Mouse (Mus musculus) heart, postnatal 36 days (tissue): ENCODE measurements around the gene Ceacam20. TPM values are rescaled to one million over a fixed set of nuclear protein-coding genes. Genes with fewer than 3 reads are reported as not detected.
"Not testable (repeated sequence)": the region's sequence is repeated elsewhere in the genome, so short reads cannot be mapped to it uniquely, and the experiment has no call there.

Experiments
- DNase-seq, 2 experiments: peaks; one replicate each; pipeline ENCODE4 v3.0.0; 2021 to 2022
- intact Hi-C: fragments of 180-260 bp; cut with DNase I; formaldehyde crosslinking; loops from one replicate; pipeline ENCODE4 v1.15.1; 2025
- total RNA-seq, 2 experiments: library from RNA; stranded (reverse); gene quantifications; 2 replicates each; pipeline ENCODE4 v1.2.3; 2021

Ceacam20 gene
- total RNA-seq, 2 experiments from 2014 or later = not detected

DNA sequence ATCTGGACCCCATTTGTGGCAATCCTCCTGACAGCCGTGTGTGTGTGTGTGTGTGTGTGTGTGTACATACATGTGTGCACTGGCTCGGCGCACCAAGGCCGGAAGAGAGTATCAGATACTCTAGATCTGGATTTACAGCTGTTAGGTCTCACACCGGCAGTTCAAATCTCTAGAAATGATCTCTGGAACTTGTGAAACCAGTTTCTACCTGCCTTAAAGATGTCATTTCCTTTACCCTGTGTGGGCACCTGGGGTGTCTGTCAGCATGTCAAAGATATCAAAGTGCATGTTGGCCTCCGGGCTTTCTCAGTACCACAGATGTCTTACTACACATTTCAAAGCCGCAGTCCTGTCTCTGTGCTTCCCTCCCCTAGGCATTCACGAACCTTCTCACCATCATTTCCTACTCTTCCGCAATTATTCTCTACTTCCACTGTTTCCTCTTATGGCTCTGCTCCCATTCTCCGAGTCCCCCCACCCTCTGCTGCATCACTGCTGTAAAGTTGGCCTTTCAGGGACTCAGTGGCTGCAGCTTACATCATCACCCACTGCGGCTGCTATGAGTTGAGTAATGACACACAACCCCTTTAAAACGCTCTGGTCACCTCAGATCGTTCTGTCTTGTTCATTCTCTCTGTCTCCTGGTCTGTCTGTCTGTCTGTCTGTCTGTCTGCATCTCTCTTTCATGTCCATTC, 19.2 kb upstream of the Ceacam20 start:
- DNase-seq = no peak
- intact Hi-C loops = no loop called here

DNA sequence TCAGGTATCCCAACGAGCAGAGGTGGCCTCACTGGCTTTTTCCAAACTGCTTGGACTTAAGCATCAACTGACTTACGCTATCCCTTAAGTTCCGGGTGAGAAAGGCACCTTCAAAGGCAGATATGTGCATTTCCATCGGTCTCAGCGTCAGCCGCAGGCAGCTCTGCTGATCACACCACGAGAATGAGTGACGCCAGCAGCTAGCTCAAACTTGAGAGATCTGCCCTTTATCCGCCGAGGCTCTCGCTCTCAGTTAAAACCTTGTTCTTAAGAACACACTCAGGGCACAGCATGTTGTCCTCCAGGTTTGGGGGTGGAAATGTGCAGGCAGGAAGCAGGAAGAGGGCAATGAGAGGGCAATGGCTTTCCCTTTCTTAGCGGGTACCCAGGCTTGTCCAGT, 16.3 kb upstream of the Ceacam20 start:
- DNase-seq = no peak
- intact Hi-C loops = no loop called here

DNA sequence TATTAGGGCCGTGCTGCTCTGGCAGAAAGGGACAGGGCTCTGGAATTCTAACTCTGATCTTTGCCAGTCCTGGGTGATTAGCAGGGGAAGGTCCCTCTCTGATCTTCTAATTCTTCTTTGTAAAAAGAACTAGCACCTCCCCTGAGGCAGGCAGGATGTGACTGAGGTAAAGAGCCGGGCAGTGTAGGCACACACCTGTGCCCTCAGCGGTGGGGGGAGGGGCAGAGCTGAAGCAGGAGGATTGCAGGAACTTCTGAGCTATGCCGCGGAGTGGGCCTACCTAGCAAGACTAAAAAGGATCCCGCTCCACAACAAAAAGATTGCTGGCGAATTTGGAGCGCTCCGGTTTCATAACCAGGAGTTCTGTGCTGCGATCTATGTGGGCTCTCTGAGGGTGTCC, 15.2 kb upstream of the Ceacam20 start:
- DNase-seq = no peak
- intact Hi-C loops = no loop called here

DNA sequence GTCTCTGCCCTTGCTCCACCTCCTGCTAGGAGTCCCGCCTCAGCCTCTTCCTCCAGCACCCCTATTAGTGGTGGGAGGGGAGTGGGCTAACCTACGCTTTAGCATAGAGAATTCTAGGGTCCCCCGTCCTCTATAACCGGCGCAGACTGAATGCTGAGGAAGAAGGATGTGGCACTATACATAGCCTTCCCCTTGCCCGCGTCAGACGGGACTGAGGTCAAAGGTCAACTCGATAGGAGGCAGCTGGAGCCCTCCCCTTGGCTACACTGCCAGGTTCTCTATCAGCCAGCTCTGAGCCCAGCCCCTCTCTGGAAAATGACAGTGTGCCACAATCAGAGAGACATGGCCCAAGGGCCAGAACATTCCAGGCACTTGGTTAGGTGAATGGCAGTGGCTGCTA, 14.6 kb upstream of the Ceacam20 start, which contains the start of gene Igsf23:
Gene Igsf23, minus strand, starts transcription at position 168 of the 400 bp plus-strand sequence.
- no peak for DNase-seq
- intact Hi-C loops = no loop called here

DNA sequence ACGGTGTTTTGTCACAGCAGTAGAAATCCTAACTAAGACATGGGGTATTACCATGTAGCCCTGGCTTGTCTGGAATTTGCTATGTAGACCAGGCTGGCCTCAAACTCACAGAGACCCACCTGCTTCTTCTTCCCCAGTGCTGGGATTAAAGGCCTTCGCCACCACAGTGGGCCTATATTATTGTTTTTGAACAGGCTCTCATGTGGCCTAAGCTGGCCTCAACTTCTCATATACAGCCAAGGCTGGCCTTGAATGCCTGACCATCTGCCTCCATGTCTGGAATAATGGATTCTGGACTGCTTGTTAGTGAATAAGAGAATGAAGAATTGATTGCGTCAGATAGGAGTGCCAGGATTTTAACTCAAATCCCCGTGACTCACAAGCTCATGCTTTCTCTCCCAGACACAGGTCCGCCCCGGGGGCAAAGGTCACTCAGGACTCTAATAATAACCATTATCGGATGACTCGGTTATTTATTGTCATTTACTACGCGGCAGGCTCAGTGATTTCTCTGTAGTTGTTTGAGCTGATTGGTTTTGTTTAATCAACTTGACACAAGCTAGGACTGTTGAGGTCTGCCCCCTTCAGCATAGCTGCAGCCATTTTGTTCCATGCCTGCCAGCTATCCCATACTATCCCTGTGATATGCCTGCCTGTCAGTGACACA, 12.8 kb upstream of the Ceacam20 start:
- no peak for DNase-seq
- intact Hi-C loops = no loop called here

DNA sequence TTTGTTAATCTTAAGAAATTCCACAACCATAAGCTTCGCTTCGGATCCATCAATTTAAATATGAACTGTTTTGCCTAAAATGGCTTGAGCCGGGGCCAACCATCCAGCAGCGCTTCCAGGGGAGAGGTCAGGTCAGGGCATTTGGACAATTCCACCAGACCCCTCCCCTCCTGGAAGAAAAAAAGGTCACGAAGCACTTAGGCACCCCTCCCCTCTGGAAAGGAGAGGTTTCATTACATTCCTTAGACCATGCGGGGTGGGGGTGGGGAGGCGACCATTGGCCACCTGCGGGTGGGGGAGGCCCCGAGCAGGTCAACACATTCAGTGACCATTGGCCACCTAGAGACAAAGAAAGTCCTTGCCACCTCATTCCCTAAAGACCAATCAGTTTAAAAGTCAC, 12.2 kb upstream of the Ceacam20 start:
- intact Hi-C loops = no loop called here

DNA sequence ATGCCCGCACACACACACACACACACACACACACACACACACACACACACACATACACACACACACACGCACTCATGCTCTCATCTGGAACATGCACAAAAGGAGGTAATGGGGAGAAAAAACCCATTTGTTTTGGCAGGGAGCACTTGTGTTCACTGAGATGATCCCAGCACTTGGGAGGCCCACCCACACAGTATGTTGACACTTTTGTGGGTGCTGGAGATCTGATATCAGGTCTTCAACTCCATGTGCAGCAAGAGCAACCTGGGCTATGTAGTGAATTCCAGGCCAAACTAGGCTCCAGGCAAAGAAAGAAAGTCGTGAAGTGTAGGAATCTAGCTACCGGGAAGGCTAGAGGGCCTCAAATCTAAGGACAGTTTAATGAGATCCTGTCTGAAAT, 9.4 kb upstream of the Ceacam20 start:
- no peak for DNase-seq

More for the DNA sequence above, 12.2 kb upstream of the Ceacam20 start:
- DNase-seq = no peak

DNA sequence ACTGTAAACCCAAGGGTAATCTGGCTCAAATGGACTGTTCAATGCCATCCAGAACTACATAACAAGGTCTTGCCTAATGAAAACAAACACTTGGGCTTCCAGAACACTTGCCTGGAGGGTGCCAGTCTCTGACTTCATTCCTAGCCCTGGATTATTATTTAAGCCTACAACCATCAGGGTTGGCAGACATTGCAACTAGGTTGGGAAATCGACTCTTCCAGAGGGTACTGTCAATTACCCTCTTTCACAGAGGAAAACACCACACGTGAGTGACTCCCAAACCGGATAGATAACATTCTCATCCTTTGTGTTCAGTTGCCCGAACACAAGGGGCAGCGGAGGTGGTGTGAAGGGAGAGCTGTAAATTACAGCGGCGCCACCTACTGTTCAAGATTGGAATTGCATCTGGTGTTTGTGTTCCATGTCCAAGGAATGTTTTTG, 8.9 kb upstream of the Ceacam20 start:
- intact Hi-C loops = loop anchor here (1.0 kb wide), 1 partner anchor 46 kb away; no protein-coding TSS in a partner anchor
- DNase-seq = peak; percentile 89 to 96

More for the DNA sequence above, 9.4 kb upstream of the Ceacam20 start:
- intact Hi-C loops = loop anchor here (1.0 kb wide), 1 partner anchor 46 kb away; no protein-coding TSS in a partner anchor

DNA sequence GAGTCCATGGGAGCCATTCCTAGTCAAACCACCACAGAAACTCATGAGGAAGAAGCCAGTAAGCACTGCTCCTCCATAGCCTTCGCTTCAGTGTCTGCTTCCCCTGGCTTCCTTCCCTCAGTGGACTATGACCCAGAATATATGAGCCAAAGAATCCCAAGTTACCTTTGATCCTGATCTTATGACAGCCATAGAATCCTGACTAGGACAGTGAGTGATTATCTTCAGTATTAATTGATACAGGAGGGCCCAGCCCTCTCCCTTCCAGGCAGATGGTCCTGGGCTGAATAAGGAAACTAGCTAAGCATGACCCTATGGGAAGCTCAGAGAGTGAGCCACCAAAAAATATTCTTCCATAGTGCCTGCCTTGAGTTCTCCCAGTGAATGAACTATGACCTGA, 2.8 kb upstream of the Ceacam20 start:
- intact Hi-C loops = no loop called here
- DNase-seq = no peak

DNA sequence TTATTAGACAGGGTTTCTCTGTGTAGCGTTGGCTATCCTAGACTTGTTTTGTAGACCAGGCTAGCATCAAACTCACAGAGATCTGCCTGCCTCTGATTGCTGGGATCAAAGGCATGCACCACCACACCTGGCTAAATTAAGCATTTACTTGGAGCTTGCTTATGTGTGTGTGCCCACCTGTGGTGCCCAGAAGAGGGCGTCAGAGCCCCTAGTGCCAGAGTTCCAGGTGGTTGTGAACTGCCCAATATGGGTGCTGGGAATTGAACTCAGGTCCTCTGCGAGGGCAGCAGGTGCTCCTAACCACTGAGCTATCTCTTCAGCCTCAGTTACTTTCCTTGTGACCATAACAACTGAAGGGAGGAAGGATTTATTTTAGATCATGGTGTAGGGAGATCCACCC, 3.9 kb downstream of the Ceacam20 start:
- DNase-seq = no peak
- intact Hi-C loops = no loop called here

DNA sequence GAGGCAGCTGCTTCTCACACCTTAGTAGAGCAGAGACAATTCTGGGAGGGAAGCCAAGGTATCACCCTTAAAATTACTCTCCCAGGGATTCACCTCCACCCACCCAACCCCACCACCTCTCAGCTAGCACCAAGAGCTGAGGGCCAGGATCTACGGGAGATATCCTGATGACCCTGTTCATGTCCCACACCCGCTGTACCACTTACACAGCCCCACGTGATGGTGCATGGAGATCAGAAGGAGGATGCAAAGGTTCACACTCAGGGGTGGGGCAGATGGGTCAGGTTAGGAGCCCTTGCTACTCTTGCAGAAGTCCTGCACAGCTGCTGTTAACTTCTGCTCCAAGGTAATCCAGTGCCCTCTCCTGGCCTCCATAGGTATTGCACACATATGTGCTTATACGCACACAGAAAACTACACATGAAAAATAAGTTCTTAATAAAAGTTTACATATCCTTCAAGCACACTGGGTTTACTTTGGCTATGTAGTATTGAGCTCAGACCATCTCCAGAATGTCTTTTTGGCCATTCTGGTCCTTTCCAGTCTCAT, 4.4 kb downstream of the Ceacam20 start:
- DNase-seq = no peak
- intact Hi-C loops = no loop called here

DNA sequence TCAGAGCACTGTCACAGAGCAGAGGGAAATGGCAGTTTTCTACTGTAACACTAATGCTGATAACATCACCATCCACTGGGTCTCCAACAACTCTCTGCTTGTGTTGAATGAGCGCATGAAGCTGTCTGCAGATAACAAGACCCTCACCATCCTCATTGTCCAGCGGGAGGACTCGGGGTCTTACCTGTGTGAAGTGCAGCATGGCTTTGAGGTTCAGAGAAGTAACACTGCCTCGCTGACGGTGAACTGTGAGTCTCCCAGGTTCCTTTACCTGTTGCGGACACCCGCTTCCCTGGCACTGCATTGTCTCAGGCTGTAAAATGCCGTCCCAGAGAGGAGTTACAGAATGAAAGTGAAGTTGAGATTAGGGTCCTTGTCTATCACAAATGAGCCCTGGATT, 5.0 kb downstream of the Ceacam20 start:
- no peak for DNase-seq
- intact Hi-C loops = no loop called here

DNA sequence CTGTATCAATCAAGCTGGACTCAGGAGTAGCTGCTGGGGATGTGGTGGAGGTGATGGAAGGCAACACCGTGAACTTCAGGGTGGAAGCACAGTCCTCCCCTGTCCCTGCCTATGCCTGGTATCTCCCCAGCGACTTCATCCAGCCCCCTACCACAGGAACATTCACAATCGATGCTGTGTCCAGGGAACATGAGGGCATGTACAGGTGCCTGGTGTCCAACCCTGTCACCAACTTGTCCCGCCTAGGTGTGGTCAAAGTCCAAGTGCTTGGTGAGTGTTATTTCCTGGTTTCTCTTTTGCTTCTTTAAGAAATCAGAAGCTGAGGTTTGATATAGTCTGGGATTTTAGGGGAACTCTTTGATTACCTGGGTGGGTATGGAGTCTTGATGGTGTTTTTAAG, 6.3 kb downstream of the Ceacam20 start:
- intact Hi-C loops = no loop called here
- DNase-seq = no peak

DNA sequence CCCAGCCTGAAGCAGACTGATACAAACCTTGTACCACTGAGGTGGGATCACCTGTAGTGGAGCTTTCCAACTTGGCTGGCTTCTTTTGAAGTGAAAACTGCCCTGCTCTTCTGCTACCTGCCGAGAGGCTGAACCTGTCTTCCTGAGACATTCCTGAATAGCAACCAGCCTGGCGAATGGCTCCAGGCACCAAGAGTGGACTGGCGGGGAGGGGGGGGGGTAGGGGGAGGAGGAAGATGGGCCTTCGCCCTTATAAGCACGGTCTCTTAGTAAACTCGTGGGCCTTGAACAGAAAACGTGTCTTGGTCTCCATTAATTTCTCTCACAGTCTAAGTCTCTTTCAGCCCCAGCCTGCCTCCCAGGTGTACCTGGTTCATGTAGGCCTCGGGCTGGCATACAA, 26.0 kb downstream of the Ceacam20 start, which contains the start of gene Nlrp9b:
Gene Nlrp9b, plus strand, starts transcription at position 301 of the 400 bp plus-strand sequence.
- intact Hi-C loops, DNase-seq: not testable (repeated sequence)

DNA sequence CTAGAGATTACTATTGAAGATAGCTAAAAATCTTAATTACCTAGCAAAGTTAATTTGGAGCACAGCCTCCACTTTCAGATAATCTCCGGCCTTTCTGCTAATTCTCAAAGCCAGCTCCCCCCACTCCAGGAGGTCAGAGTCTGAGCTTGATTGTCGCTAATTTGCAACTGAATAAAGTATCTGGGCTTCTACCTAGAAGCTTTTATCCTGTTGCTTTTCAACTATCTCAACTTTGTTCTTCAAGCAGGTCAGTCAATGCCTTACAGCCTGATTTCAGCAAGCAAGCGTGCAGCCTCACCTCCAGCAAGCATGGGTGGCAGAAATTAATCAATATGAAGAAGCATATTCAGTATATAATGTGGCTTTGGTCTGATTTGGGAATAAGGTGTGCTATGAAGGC, 31.5 kb downstream of the Ceacam20 start:
- DNase-seq, intact Hi-C loops: not testable (repeated sequence)

DNA sequence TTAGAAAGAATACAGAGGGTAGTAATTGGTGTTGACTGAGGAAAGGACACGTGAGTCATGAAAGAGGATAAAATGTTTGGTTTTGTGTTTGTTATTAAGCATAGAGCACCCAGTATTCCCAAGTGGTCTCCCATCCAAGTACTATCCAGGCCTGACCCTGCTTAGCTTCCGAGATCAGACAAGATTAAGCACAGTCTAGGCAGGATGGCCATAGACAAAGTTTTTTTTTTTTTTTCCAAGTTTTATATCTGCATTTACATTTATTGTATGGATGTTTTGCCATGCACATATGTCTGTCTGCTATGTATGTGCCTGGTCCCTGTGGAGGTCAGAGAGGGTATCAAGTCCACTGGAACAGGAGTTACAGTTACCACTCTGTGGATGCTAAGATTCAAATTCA, 44.8 kb downstream of the Ceacam20 start:
- intact Hi-C loops = no loop called here
- DNase-seq = no peak

Other genes starting within 250 kb of the Ceacam20 start
- gene Tomm40, start 250.0 kb upstream of the Ceacam20 start, total RNA-seq = 100 to 1,000 TPM in 1 of 2 experiments, 10 to 100 TPM in 1; 97.7 to 102 TPM
- 10 to 100 TPM; 33.2 to 41.7 TPM for gene Nectin2, start 214.9 kb upstream of the Ceacam20 start, total RNA-seq
- gene Bcam, start 194.4 kb upstream of the Ceacam20 start, total RNA-seq = 100 to 1,000 TPM; 210 to 232 TPM
- under 1 TPM; 0.75 to 0.81 TPM for gene Cblc, start 168.6 kb upstream of the Ceacam20 start, total RNA-seq
- 1 to 10 TPM; 3.5 TPM for gene Bcl3, start 142.6 kb upstream of the Ceacam20 start, total RNA-seq
- gene Gm19345, start 113.4 kb upstream of the Ceacam20 start, total RNA-seq = not detected
- gene Ceacam16, start 104.1 kb upstream of the Ceacam20 start, total RNA-seq = under 1 TPM in 1 of 2 experiments, not detected in 1; 0.69 TPM
- not detected for gene Ceacam19, start 77.4 kb upstream of the Ceacam20 start, total RNA-seq
- 10 to 100 TPM; 19.8 to 25.0 TPM for gene Pvr, start 44.3 kb upstream of the Ceacam20 start, total RNA-seq
- gene Igsf23, start 14.7 kb upstream of the Ceacam20 start, total RNA-seq = 1 to 10 TPM; 1.4 TPM
- not detected for gene Nlrp9b, start 26.1 kb downstream of the Ceacam20 start, total RNA-seq
- not detected for gene Vmn1r91, start 134.3 kb downstream of the Ceacam20 start, total RNA-seq
- not detected for gene Gm16442, start 157.2 kb downstream of the Ceacam20 start, total RNA-seq
- gene Vmn1r93, start 173.7 kb downstream of the Ceacam20 start, total RNA-seq = not detected
- gene Vmn1r94, start 203.0 kb downstream of the Ceacam20 start, total RNA-seq = not detected
- gene Vmn1r95, start 228.3 kb downstream of the Ceacam20 start, total RNA-seq = not detected
- gene Gm6164, start 240.2 kb downstream of the Ceacam20 start, total RNA-seq = not detected